Mouse (Mus musculus) heart, adult 2 months (tissue): ENCODE data around the gene Olfr434. TPM values are rescaled to one million over a fixed set of nuclear protein-coding genes. Genes with fewer than 3 reads are reported as not detected.
"Not testable (repeated sequence)": the region's sequence is repeated elsewhere in the genome, so short reads cannot be mapped to it uniquely, and the experiment has no call there.

Source experiments
- DNase-seq, 2 experiments: peaks; one replicate each; pipeline ENCODE4 v3.0.0; 2021
- H3K27ac ChIP-seq: fragments of 200-600 bp; 2 replicates; pipeline ENCODE4 v1.8.1; 2022
- H3K27me3 ChIP-seq: fragments of 200-500 bp; 2 replicates; pipeline ENCODE4 v1.6.1; 2012; ENCODE audit warnings: mild to moderate bottlenecking, low read length, inconsistent platforms, mixed read lengths; ENCODE audit not compliant: control insufficient read depth, insufficient read depth
- H3K36me3 ChIP-seq: fragments of 200-500 bp; 2 replicates; pipeline ENCODE4 v1.6.1; 2012; ENCODE audit warnings: low read length, inconsistent platforms; ENCODE audit not compliant: control insufficient read depth, insufficient read depth
- H3K4me1 ChIP-seq: fragments of 200-500 bp; 2 replicates; pipeline ENCODE4 v1.6.1; 2011; ENCODE audit warnings: low read length; ENCODE audit not compliant: control insufficient read depth, insufficient read depth
- H3K4me3 ChIP-seq: fragments of 200-600 bp; 2 replicates; pipeline ENCODE4 v1.8.1; 2022
- H3K79me2 ChIP-seq: fragments of 200-500 bp; replicated peaks from 2 replicates; pipeline ENCODE4 v1.6.1; 2012; ENCODE audit warnings: mild to moderate bottlenecking, inconsistent platforms, low read length, moderate library complexity, mixed read lengths; ENCODE audit not compliant: control insufficient read depth, insufficient read depth
- H3K9ac ChIP-seq: fragments of 200-500 bp; 2 replicates; pipeline ENCODE4 v1.6.1; 2012; ENCODE audit warnings: low read depth, mild to moderate bottlenecking, control low read depth, inconsistent platforms, low read length, mixed read lengths
- CTCF ChIP-seq: fragments of 200-600 bp; IDR thresholded peaks from 2 replicates; pipeline ENCODE4 v1.8.1; 2022; ENCODE audit warnings: antibody characterized with exemption, mild to moderate bottlenecking, moderate library complexity
- EP300 ChIP-seq: fragments of 200-500 bp; IDR thresholded peaks from 2 replicates; pipeline ENCODE4 v1.6.1; 2011; ENCODE audit warnings: low read depth, low read length, control low read depth; ENCODE audit not compliant: insufficient read depth
- POLR2A ChIP-seq: fragments of 200-500 bp; IDR thresholded peaks from 2 replicates; pipeline ENCODE4 v1.6.1; 2011; ENCODE audit warnings: mild to moderate bottlenecking, low read depth, low read length, control low read depth; ENCODE audit not compliant: insufficient read depth
- WGBS: fragments of 180-500 bp; shearing (Covaris S2); methylation state at CpG from one replicate; pipeline ENCODE4 v1.1.7; 2018; 5-methylcytosine and 5-hydroxymethylcytosine counted together
- intact Hi-C: fragments of 180-260 bp; cut with DNase I; formaldehyde crosslinking; loops from one replicate; pipeline ENCODE4 v1.15.1; 2025
- long read RNA-seq: library from polyadenylated mRNA; stranded (forward); transcript quantifications from one replicate; pipeline ENCODE4 v2.0.0, GENCODE M21; 2021
- polyA plus RNA-seq: library from polyadenylated mRNA; depleted of rRNA; stranded (reverse); fragments of >200 nt; gene quantifications from 2 replicates; pipeline ENCODE4 v1.2.3, GENCODE M21; 2012; rRNA removed
- total RNA-seq, 2 experiments: library from RNA; stranded (reverse); gene quantifications; 2 replicates each; pipeline ENCODE4 v1.2.3; 2021

The Olfr434 gene
- not detected for total RNA-seq
- not detected in 2 replicates for polyA plus RNA-seq
- long read RNA-seq, result 0 reads

DNA sequence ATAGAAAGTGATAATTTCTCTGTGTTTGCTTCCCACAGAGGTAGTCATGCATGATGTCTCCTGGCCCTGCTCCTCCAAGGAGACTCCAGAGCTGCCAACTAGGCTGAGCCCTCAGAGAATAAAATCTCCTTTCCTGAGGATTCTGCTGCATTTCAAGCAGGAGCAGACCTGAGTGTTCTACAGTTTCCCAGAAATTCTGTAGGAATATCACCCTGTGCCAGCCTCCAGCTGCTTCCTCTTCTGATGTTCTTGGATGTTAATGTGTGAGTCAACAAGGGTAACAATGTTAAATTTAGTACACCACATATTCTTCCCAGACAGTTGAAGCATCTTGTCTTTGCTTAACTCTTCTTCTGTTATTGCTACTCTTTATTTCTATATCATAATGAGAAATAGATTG is at the start of gene Olfr434:
Gene Olfr434, plus strand, starts transcription at position 149 of the 400 bp plus-strand sequence.
- H3K4me1 ChIP-seq, H3K27me3 ChIP-seq, H3K9ac ChIP-seq, H3K4me3 ChIP-seq, intact Hi-C loops, H3K79me2 ChIP-seq, DNase-seq, H3K36me3 ChIP-seq, H3K27ac ChIP-seq: not testable (repeated sequence)

DNA sequence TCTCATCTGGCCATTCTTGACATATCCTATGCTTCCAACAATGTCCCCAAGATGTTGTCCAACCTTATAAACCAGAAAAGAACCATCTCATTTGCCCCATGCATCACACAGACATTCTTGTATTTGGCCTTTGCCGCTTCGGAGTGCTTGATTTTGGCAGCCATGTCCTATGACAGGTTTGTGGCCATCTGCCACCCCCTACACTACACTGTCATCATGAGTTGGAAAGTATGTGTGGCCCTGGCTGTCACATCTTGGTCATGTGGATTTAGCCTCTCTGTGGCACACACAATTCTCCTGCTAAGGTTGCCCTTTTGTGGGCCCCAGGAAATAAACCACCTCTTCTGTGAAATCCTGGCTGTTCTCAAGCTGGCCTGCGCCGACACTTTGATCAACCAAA is 45.6 kb upstream of the Olfr434 start:
- WGBS, result 92% methylated on average over 4 of the region's 4 CpGs
- no peaks in the 10 kb centered on the region for H3K36me3 ChIP-seq
- no peak overlapping the region for H3K4me3 ChIP-seq
- no peak overlapping the region for H3K9ac ChIP-seq
- no peaks in the 10 kb centered on the region for H3K79me2 ChIP-seq
- H3K27me3 ChIP-seq, result no peaks in the 10 kb centered on the region
- TF ChIP-seq CTCF, result no peak
- TF ChIP-seq POLR2A, result no peak
- TF ChIP-seq EP300, result no peak
- no peak overlapping the region for H3K27ac ChIP-seq
- intact Hi-C loops, result no loop called here
- H3K4me1 ChIP-seq, result no peaks in the 10 kb centered on the region
- DNase-seq, result no peak

DNA sequence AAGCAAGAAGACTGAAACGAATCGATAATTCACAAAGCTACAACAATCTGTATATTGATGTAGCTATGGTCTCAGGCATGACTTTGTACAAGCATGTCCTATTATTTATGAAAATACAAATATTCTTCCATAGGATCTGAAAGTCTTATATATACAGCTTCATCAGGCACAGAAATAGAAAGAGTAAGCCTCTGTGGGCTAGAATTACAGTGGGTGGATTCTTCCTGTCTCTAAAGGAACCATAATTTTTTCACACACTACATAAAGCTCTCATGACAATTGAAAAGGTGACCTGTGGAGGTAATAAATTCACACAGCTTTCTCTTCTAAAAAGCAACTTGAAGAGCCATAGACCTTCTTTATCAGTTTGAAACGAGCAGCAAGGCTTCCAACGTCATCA is 41.0 kb upstream of the Olfr434 start, which contains the start of gene Olfr13:
Gene Olfr13, plus strand, starts transcription at position 301 of the 400 bp plus-strand sequence.
- H3K27me3 ChIP-seq, result no peaks in the 10 kb centered on the region
- H3K4me3 ChIP-seq, result no peak within 1 kb of the TSS
- no peak for DNase-seq
- WGBS, result 54% methylated on average over 4 of the region's 4 CpGs
- H3K4me1 ChIP-seq, result no peaks in the 10 kb centered on the region
- H3K36me3 ChIP-seq, result no peaks in the 10 kb centered on the region
- TF ChIP-seq POLR2A (no peak), CTCF (no peak), EP300 (no peak)
- no peaks in the 10 kb centered on the region for H3K79me2 ChIP-seq
- intact Hi-C loops, result no loop called here
- H3K27ac ChIP-seq, result no peak within 1 kb of the TSS
- no peak within 1 kb of the TSS for H3K9ac ChIP-seq

DNA sequence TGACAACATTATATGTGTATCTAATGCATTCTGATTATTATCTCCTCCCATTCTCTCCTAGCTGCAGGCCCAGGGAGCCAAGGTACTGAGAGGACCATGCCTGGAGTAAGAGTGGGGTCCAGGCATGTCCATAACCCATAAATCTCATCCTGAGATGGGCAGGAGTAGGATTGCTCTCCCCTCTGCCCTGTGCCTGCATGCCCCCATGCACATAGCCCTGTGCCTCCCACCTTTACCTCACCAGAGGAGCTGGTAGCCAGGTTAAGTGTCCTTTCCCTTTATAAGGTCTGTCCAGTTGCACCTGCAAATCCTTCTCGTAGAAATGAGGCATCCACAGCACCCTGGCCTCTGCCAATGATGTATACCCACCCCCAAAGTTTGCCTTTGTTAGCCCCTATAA is 34.7 kb upstream of the Olfr434 start:
- H3K4me1 ChIP-seq, result no peaks in the 10 kb centered on the region
- no peak for TF ChIP-seq EP300
- no peak for TF ChIP-seq POLR2A
- no peak for TF ChIP-seq CTCF
- no peaks in the 10 kb centered on the region for H3K36me3 ChIP-seq
- no peak overlapping the region for H3K27ac ChIP-seq
- DNase-seq, result no peak
- H3K27me3 ChIP-seq, result no peaks in the 10 kb centered on the region
- no peak overlapping the region for H3K9ac ChIP-seq
- H3K79me2 ChIP-seq, result no peaks in the 10 kb centered on the region
- intact Hi-C loops, result no loop called here
- H3K4me3 ChIP-seq, result no peak overlapping the region
- WGBS, result 56% methylated on average over 1 of the region's 1 CpGs

DNA sequence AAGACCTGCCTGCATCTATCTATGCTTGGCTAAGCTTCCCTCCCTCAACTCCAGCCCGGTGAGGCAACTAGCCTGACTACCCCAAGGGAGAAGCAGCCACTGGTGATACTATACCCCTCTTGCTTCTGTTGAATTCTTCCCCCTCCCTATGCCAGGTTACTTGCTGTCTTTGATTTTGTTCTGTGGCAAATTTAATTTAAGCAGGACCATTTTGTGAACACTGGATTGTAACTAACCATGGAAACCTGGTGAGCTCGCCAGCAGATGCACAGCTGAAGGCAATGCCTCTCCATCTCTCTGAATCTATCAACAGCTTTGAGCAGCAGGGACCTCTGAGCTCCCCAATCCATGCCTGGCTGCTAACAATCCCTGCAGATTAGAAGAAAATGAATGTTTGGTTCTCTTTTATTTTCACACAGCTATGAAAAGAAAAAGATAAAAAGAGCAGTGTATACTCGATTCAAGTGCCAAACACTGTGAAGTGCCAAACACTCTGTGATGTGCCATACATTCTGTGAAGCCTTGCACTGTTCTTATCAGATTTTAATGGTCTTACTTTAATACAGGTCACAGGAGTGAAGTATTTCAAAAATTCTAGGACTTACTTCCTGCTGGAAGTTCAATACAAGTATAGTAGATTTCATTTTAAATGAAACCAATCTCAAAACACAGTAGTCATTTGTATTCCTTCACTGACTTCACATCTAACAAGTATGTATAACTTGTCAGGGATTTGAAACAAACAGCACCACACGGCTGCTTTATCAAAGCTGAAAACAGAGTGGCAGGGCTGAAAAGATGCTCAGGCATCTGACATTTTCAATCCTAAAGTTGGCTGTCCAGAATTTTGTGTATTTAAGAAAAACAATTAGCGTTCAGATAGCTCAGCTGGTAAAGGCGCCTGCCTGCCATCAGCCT is 34.0 kb upstream of the Olfr434 start:
- H3K4me3 ChIP-seq, result no peak overlapping the region
- intact Hi-C loops, result no loop called here
- 53% methylated on average over 6 of the region's 6 CpGs for WGBS
- H3K4me1 ChIP-seq, result no peaks in the 10 kb centered on the region
- H3K27me3 ChIP-seq, result no peaks in the 10 kb centered on the region
- no peak overlapping the region for H3K27ac ChIP-seq
- no peak overlapping the region for H3K9ac ChIP-seq
- DNase-seq, result no peak
- TF ChIP-seq EP300 (no peak), POLR2A (no peak), CTCF (no peak)
- no peaks in the 10 kb centered on the region for H3K36me3 ChIP-seq
- H3K79me2 ChIP-seq, result no peaks in the 10 kb centered on the region

DNA sequence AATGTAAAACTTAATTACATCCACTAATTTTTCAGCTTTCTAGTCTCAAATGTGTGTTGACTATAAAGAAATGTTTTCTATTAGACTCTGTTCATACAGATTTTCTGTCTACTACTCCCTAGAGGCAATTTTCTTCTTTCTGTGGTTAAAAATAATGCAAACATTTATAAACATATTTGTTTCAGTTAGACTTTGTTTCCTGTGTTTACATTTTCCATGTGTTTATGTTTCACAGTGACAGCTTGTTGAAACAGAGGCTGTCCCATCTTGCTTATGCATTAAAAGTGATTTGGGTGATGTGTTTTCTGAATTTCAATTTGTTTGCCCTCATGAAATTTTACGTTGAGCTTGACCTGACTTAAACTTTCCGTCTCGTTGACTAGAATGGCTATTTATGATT is 21.8 kb upstream of the Olfr434 start:
- Histone ChIP-seq H3K36me3 (no peaks in the 10 kb centered on the region), H3K4me1 (no peaks in the 10 kb centered on the region), H3K79me2 (no peaks in the 10 kb centered on the region), H3K4me3 (no peak overlapping the region), H3K9ac (no peak overlapping the region), H3K27me3 (no peaks in the 10 kb centered on the region), H3K27ac (no peak overlapping the region)
- intact Hi-C loops, result no loop called here
- TF ChIP-seq EP300, result no peak
- no peak for TF ChIP-seq POLR2A
- no peak for TF ChIP-seq CTCF
- no peak for DNase-seq
- WGBS, result 74% methylated on average over 3 of the region's 3 CpGs
